Mouse (Mus musculus) midbrain, embryonic 15.5 days (tissue): ENCODE measurements around the gene Siva1. TPM values are rescaled to one million over a fixed set of nuclear protein-coding genes. Genes with fewer than 3 reads are reported as not detected.

Experiments used
- ATAC-seq: fragments of 200-750 bp; cut with Nextera tagmentation; replicated peaks from 2 replicates; pipeline ENCODE4 v1.8.0; 2017; ENCODE audit warnings: moderate TSS enrichment
- H3K27ac ChIP-seq: fragments of 300-500 bp; sonication (generic); 2 replicates; pipeline ENCODE4 v1.5.1; 2015; ENCODE audit warnings: mild to moderate bottlenecking, inconsistent platforms
- H3K27me3 ChIP-seq: fragments of 300-500 bp; sonication (generic); replicated peaks from 2 replicates; pipeline ENCODE4 v1.6.1; 2015; ENCODE audit warnings: inconsistent platforms
- H3K36me3 ChIP-seq: fragments of 300-500 bp; sonication (generic); replicated peaks from 2 replicates; pipeline ENCODE4 v1.6.1; 2015; ENCODE audit warnings: inconsistent platforms
- H3K4me1 ChIP-seq: fragments of 300-500 bp; sonication (generic); 2 replicates; pipeline ENCODE4 v1.6.1; 2015; ENCODE audit warnings: inconsistent platforms
- H3K4me2 ChIP-seq: fragments of 300-500 bp; sonication (generic); 2 replicates; pipeline ENCODE4 v1.6.1; 2015; ENCODE audit warnings: inconsistent platforms, mild to moderate bottlenecking, moderate library complexity
- H3K4me3 ChIP-seq: fragments of 300-500 bp; sonication (generic); 2 replicates; pipeline ENCODE4 v1.5.1; 2015; ENCODE audit warnings: mild to moderate bottlenecking, inconsistent platforms
- H3K9ac ChIP-seq: fragments of 300-500 bp; sonication (generic); 2 replicates; pipeline ENCODE4 v1.6.1; 2015; ENCODE audit warnings: mild to moderate bottlenecking, inconsistent platforms
- H3K9me3 ChIP-seq: fragments of 300-500 bp; sonication (generic); 2 replicates; pipeline ENCODE4 v1.6.1; 2016; ENCODE audit warnings: inconsistent platforms
- WGBS: fragments of 180-500 bp; shearing (Covaris S2); methylation state at CpG from one replicate; pipeline ENCODE4 v1.1.7; 2015; ENCODE audit warnings: mixed read lengths; 5-methylcytosine and 5-hydroxymethylcytosine counted together
- polyA plus RNA-seq: library from polyadenylated mRNA; unstranded; fragments of >200 nt; fragmentation: Nextera tagmentation; extraction: Ambion mirVana; gene quantifications from 2 replicates; pipeline ENCODE4 v1.2.1, GENCODE M21; 2015

The Siva1 gene
- polyA plus RNA-seq, 1 experiment from 2014 or later: 51.2 TPM

DNA sequence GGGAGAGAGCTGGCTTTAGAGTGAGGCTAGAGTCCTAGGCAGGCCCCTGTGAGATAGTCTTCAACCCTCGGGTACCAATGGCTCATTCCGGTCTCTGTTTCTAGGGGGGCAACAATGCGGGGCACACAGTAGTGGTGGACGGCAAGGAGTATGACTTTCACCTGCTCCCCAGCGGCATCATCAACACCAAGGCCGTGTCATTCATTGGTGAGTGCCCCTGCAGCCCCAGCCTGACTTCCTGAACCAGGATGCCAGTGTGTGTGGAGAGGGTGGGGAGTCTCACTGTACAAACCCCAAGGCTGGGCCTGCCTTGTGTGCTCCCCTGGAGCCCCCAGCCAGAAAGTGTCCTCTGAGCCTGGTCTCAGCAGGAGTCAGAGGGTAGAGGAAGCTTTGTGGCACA lies 16.3 kb upstream of the Siva1 start:
- Histone ChIP-seq H3K4me1 (peaks cover 8% of the 10 kb centered on the region), H3K27ac (no peak overlapping the region), H3K9ac (no peak overlapping the region), H3K4me2 (no peak overlapping the region), H3K27me3 (no peaks in the 10 kb centered on the region), H3K36me3 (no peaks in the 10 kb centered on the region), H3K4me3 (no peak overlapping the region), H3K9me3 (no peaks in the 10 kb centered on the region)
- no peak for ATAC-seq
- WGBS: 88% methylated on average over 6 of the region's 6 CpGs

DNA sequence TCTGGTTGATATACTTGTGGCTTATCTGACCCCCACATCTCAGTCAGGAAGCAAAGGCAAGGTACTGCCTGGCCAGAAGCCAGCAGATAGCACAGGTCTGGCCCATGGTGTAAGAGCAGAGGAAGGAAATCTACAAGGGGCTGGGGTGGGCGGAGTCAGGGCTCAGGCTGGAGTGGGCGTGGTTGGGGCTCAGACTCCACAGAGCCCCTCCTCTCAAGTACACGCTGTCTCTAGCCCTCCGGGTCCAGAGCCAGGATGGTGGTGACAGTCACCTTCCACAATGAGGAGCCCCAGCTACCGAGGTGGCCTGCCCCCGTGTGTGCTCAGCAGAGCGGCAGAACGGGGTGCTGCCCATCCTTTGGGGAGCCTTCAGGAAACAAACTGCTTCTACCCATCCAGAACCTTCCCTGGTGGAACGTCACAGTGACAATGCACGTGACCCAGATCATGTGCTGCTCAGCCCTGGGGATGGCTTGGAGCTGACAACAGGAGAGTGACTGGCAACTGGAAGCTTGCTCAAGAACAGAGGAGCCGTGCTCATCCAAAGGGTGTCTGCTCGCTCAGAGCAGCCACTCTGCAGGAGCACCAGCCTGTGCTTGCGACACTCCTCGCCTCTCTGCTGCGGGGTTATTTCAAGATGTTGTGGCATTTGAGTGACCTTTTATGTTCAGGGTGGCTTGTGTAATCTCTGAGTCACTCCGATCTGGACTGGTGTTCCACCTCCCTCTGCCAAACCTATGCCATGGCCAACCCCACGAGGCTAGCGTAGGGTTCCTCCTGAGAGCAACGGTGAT lies 15.4 kb upstream of the Siva1 start:
- Histone ChIP-seq H3K27me3 (no peaks in the 10 kb centered on the region), H3K4me3 (peak overlapping the region; percentile 14; the same call in 1 of the 2 replicates), H3K36me3 (no peaks in the 10 kb centered on the region), H3K4me2 (peak overlapping the region; percentile 46), H3K9ac (peak overlapping the region; percentile 13; the same call in 1 of the 2 replicates), H3K4me1 (peaks cover 8% of the 10 kb centered on the region), H3K9me3 (no peaks in the 10 kb centered on the region), H3K27ac (no peak overlapping the region)
- peak; percentile 66 for ATAC-seq
- WGBS: 35% methylated on average over 19 of the region's 19 CpGs

DNA sequence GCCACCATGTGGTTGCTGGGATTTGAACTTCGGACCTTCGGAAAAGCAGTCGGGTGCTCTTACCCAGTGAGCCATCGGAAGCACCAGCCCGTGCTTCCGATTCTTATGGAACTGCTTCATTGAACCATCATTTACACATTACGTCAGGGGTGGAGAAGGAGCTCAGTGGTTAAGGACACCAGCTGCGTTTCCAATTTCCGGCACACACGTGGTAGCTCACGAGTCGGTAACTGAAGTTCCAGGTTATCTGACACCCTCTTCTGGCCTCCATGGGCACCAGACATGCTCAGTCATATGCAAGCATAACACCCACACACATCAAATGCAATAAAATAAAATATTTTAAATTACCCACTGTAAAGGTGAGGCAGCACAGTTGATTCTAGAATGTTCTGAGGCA lies 14.4 kb upstream of the Siva1 start:
- Histone ChIP-seq H3K4me3 (no peak overlapping the region), H3K27ac (no peak overlapping the region), H3K9me3 (no peaks in the 10 kb centered on the region), H3K36me3 (no peaks in the 10 kb centered on the region), H3K4me1 (peaks cover 8% of the 10 kb centered on the region), H3K9ac (no peak overlapping the region), H3K27me3 (no peaks in the 10 kb centered on the region), H3K4me2 (no peak overlapping the region)
- ATAC-seq: no peak
- 95% methylated on average over 12 of the region's 12 CpGs for WGBS

- Histone ChIP-seq H3K4me1 (peaks cover 8% of the 10 kb centered on the region), H3K4me2 (no peak overlapping the region), H3K9me3 (no peaks in the 10 kb centered on the region), H3K27me3 (no peaks in the 10 kb centered on the region), H3K36me3 (no peaks in the 10 kb centered on the region), H3K9ac (no peak overlapping the region), H3K27ac (no peak overlapping the region), H3K4me3 (no peak overlapping the region)
- no peak for ATAC-seq
- 77% methylated on average over 5 of the region's 5 CpGs for WGBS
These were observed 13.7 kb upstream of the Siva1 start for GRCm38 (mm10) chr12:112630796-112631195.

DNA sequence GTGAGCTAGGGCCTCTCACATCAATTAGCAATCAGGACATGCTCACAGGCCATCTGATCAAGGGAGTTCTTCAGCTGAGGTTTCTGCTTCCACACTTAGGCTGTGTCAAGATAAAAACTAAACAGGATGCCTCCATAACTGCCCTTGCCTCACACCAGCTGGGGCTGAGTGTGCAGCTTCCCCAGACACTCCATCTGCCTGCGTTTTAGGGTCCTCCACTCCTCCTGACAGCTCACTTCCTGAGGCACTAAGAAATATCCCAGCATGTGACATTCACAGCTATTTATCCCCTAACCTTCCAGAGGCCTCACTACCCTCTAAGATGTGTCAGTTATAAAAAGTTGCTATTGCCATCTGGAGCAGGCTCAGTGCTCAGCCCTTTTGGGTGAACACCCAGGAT lies 13.0 kb upstream of the Siva1 start:
- WGBS: 59% methylated on average over 1 of the region's 1 CpGs
- no peak overlapping the region for H3K4me3 ChIP-seq
- ATAC-seq: no peak
- H3K4me2 ChIP-seq: no peak overlapping the region
- H3K4me1 ChIP-seq: peaks cover 8% of the 10 kb centered on the region
- no peaks in the 10 kb centered on the region for H3K27me3 ChIP-seq
- no peak overlapping the region for H3K9ac ChIP-seq
- H3K27ac ChIP-seq: no peak overlapping the region
- H3K9me3 ChIP-seq: no peaks in the 10 kb centered on the region
- H3K36me3 ChIP-seq: no peaks in the 10 kb centered on the region

DNA sequence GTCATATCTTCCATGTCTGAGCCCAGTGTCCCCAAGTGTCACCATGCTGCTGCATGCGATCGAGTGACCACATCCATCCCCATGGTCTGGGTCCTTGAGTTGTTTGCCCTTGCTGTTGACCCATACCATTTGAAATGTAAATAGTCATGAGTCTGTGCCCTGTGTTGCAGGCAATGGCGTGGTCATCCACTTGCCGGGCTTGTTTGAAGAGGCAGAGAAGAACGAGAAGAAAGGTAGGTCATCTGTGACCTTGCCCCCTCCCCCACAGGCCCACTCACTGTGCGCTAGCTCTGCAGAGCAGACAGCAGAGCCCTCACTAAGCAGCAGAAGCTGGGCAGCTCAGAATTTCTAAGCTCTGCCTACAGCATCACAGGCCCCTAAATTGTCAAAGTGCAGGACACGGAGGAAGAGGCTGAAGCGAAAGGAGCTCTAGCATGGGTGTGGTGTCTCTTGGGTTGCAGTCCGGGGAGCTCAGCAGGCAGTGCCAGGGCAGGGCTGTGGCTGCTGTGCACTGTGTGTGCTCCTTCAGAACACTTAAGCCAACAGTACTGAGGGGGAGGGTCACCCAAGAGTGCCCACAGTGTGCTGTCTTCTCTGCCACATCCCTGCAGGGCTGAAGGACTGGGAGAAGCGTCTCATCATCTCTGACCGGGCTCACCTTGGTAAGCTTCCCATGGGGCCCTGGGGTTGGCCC lies 12.2 kb upstream of the Siva1 start:
- no peak overlapping the region for H3K4me3 ChIP-seq
- peaks cover 8% of the 10 kb centered on the region for H3K4me1 ChIP-seq
- H3K9me3 ChIP-seq: no peaks in the 10 kb centered on the region
- no peaks in the 10 kb centered on the region for H3K27me3 ChIP-seq
- H3K9ac ChIP-seq: no peak overlapping the region
- no peak overlapping the region for H3K4me2 ChIP-seq
- 76% methylated on average over 11 of the region's 11 CpGs for WGBS
- H3K36me3 ChIP-seq: no peaks in the 10 kb centered on the region
- no peak overlapping the region for H3K27ac ChIP-seq
- no peak for ATAC-seq

DNA sequence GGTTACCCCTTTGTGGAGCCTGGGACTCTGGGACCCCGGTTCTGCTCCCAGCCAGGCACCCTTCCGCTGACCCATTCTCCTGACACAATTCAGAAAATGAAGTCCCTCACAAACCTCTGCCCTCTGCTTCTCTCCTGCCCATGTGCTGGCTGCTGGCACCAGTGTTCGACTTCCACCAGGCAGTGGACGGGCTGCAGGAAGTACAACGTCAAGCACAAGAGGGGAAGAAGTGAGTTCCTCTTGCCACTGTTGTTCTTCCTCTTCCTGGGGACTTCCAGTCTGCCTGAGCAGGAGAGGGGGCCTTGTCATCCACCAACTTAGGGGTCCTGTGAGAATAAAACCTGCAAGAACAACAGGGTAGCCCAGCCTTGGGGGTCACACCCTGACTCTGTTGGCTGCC lies 11.6 kb upstream of the Siva1 start:
- 88% methylated on average over 5 of the region's 5 CpGs for WGBS
- H3K27ac ChIP-seq: no peak overlapping the region

GRCm38 (mm10) chr12:112633686-112634085 lies 10.8 kb upstream of the Siva1 start:
- no peak for ATAC-seq
- Histone ChIP-seq H3K4me2 (no peak overlapping the region), H3K27ac (no peak overlapping the region)

More for the DNA sequence above, 11.6 kb upstream of the Siva1 start:
- no peaks in the 10 kb centered on the region for H3K9me3 ChIP-seq
- H3K4me3 ChIP-seq: no peak overlapping the region
- no peak overlapping the region for H3K9ac ChIP-seq
- no peak for ATAC-seq
- H3K4me2 ChIP-seq: no peak overlapping the region
- H3K36me3 ChIP-seq: no peaks in the 10 kb centered on the region
- H3K4me1 ChIP-seq: peaks cover 8% of the 10 kb centered on the region
- H3K27me3 ChIP-seq: no peaks in the 10 kb centered on the region

GRCm38 (mm10) chr12:112639526-112639925 lies 5.0 kb upstream of the Siva1 start:
- ATAC-seq: no peak
- Histone ChIP-seq H3K4me2 (no peak overlapping the region), H3K27ac (no peak overlapping the region), H3K4me1 (peaks cover 6% of the 10 kb centered on the region), H3K9ac (no peak overlapping the region), H3K9me3 (no peaks in the 10 kb centered on the region), H3K4me3 (no peak overlapping the region), H3K27me3 (no peaks in the 10 kb centered on the region), H3K36me3 (no peaks in the 10 kb centered on the region)
- WGBS: 89% methylated on average over 10 of the region's 10 CpGs

More at GRCm38 (mm10) chr12:112633686-112634085, 10.8 kb upstream of the Siva1 start:
- peaks cover 8% of the 10 kb centered on the region for H3K4me1 ChIP-seq
- WGBS: 75% methylated on average over 9 of the region's 9 CpGs
- no peak overlapping the region for H3K4me3 ChIP-seq
- H3K9me3 ChIP-seq: no peaks in the 10 kb centered on the region
- no peaks in the 10 kb centered on the region for H3K27me3 ChIP-seq
- H3K9ac ChIP-seq: no peak overlapping the region
- H3K36me3 ChIP-seq: no peaks in the 10 kb centered on the region

DNA sequence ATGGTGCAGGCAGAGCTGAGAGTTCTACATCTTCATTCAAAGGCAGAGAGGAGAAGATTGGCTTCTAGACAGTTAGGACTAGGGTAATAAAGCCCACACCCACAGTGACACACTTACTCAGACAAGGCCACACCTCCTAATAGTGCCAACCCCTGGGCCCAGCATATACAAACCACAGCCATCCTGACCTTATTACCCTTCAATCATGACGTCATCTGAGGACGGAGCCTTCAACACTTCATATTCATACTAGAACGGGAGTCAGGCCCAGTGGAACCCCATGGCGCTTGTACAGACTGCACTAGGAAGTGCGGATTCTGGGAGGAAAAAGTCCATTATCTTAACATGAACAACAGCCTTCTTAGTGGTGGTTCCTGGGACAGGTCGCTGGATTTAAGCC lies 1.4 kb upstream of the Siva1 start:
- Histone ChIP-seq H3K27me3 (no peaks in the 10 kb centered on the region), H3K27ac (no peak overlapping the region), H3K9ac (no peak overlapping the region), H3K4me3 (no peak overlapping the region), H3K36me3 (no peaks in the 10 kb centered on the region), H3K4me1 (peaks cover 23% of the 10 kb centered on the region), H3K9me3 (no peaks in the 10 kb centered on the region), H3K4me2 (no peak overlapping the region)
- WGBS: 94% methylated on average over 6 of the region's 6 CpGs
- ATAC-seq: no peak

- peaks cover 8% of the 10 kb centered on the region; the same call in 1 of the 2 replicates for H3K36me3 ChIP-seq
- no peak; the same call in 1 of the 2 replicates for ATAC-seq
- H3K9ac ChIP-seq: peak overlapping the region; percentile 57
- WGBS: under 1% methylated on average over 75 of the region's 75 CpGs
- peaks cover 23% of the 10 kb centered on the region for H3K4me1 ChIP-seq
- H3K9me3 ChIP-seq: no peaks in the 10 kb centered on the region
- H3K27ac ChIP-seq: peak overlapping the region; percentile 74
- H3K27me3 ChIP-seq: no peaks in the 10 kb centered on the region
- H3K4me3 ChIP-seq: peak overlapping the region; percentile 63
- peak overlapping the region; percentile 62 for H3K4me2 ChIP-seq
These were observed 502 bp downstream of the Siva1 start for GRCm38 (mm10) chr12:112644855-112645506.

DNA sequence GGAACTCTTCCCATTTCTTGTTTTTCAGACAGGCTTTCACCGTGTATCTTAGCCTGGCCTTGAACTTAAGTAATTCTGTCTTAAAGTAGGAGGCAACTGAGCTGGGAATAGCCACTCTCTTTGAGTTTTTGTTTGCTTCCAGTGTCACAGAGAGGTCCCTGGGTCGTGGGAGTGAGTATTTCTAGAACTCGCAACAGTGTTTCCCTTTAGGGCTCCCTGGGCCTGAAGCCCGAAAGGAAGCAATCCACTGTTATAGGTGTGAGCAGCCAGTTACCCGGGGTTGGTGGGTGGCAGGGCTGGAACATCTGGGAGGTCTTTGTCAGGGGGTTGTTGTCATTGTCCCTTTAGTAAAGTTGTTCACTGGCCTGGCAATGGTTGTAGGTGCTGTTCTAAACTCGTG lies 1.7 kb downstream of the Siva1 start:
- Histone ChIP-seq H3K36me3 (peaks cover 11% of the 10 kb centered on the region; the same call in 1 of the 2 replicates), H3K4me1 (peaks cover 23% of the 10 kb centered on the region), H3K9me3 (no peaks in the 10 kb centered on the region), H3K27me3 (no peaks in the 10 kb centered on the region), H3K4me2 (peak overlapping the region; percentile 62), H3K9ac (peak overlapping the region; percentile 57; the same call in 1 of the 2 replicates), H3K27ac (no peak overlapping the region), H3K4me3 (peak overlapping the region; percentile 63; the same call in 1 of the 2 replicates)
- ATAC-seq: no peak
- 55% methylated on average over 6 of the region's 6 CpGs for WGBS
